Mouse (Mus musculus) common myeloid progenitor, adult 5-6 weeks (primary cell): ENCODE measurements around the gene P2rx6. TPM values are rescaled to one million over a fixed set of nuclear protein-coding genes. Genes with fewer than 3 reads are reported as not detected.
A peak's percentile ranks its signal among the peaks of the same experiment; 100 is the strongest.

Experiments used
- ATAC-seq: replicated peaks from 2 replicates; pipeline ENCODE4 v1.8.0; 2016; ENCODE audit warnings: low read depth, mild to moderate bottlenecking, moderate TSS enrichment, inconsistent platforms; ENCODE audit not compliant: poor library complexity, severe bottlenecking
- total RNA-seq: library from RNA; stranded (forward); fragments of 200-1000, 187-1606 nt; gene quantifications from 2 replicates; pipeline ENCODE4 v1.2.3, GENCODE M21; 2017

The P2rx6 gene
- total RNA-seq, 1 experiment from 2014 or later: 0.05 TPM

GRCm38 (mm10) chr16:17621936-17622335 lies 60.3 kb downstream of the P2rx6 start:
- no peak for ATAC-seq

DNA sequence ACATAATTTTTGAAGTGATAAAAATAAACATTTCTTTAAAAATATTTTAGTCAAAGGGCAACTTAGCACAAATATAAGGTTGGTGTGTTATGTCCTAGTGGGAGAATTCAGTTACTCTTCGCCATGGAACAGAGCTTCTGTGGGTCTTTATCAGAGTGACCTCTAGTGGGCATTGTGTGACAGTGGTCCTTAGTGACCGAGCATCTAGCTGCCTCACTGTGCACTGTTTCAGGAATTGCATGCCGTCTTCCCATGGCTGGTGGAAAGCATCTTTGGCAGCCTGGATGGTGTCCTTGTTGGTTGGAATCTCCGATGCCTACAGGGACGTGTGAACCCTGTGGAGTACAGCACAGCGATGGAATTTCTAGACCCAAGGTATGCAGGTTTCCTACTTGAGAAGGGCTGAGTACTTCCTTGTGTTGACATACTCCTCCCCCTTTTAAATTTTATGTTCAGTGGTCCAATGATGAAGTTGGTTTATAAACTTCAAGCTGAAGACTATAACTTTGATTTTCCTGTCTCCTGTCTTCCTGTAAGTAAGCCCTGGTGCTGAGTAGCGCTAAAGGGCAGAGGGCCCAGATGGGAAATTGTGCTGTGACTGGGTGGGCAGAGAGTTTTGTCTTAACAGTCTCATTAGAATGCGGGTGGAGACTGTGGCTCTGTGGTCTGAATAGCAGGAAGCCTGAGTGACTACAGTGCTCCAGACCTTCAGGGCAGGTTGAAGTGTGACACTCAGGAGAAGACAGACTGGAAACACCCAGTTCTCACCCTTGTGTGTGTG lies 64.0 kb downstream of the P2rx6 start:
- peak; percentile 89 for ATAC-seq

GRCm38 (mm10) chr16:17626269-17626555 lies 64.5 kb downstream of the P2rx6 start:
- no peak for ATAC-seq

Other genes starting within 250 kb of the P2rx6 start
- gene Serpind1, start 230.5 kb upstream of the P2rx6 start, total RNA-seq: 0.09 TPM in 1 of 2 replicates, not detected in the other
- gene Snap29, start 155.9 kb upstream of the P2rx6 start, total RNA-seq: 14.9 and 19.2 TPM in 2 replicates
- gene Pi4ka, start 155.6 kb upstream of the P2rx6 start, total RNA-seq: 36.2 and 58.9 TPM in 2 replicates
- 29.0 and 29.2 TPM in 2 replicates for gene Crkl, start 109.9 kb upstream of the P2rx6 start, total RNA-seq
- not detected in 2 replicates for gene Aifm3, start 72.3 kb upstream of the P2rx6 start, total RNA-seq
- 30.8 and 40.3 TPM in 2 replicates for gene Lztr1, start 53.2 kb upstream of the P2rx6 start, total RNA-seq
- 38.5 and 46.1 TPM in 2 replicates for gene Thap7, start 30.7 kb upstream of the P2rx6 start, total RNA-seq
- gene Lrrc74b, start 638 bp upstream of the P2rx6 start, total RNA-seq: 0.05 TPM in 1 of 2 replicates, not detected in the other
- 7.1 and 10.2 TPM in 2 replicates for gene Slc7a4, start 21.3 kb downstream of the P2rx6 start, total RNA-seq
- 31.2 and 34.8 TPM in 2 replicates for gene Smpd4, start 57.5 kb downstream of the P2rx6 start, total RNA-seq
- gene Ccdc74a, start 84.6 kb downstream of the P2rx6 start, total RNA-seq: 2.2 and 4.4 TPM in 2 replicates
- gene Med15, start 171.0 kb downstream of the P2rx6 start, total RNA-seq: 21.4 and 30.8 TPM in 2 replicates
- 27.0 and 33.2 TPM in 2 replicates for gene Klhl22, start 197.7 kb downstream of the P2rx6 start, total RNA-seq
- gene Scarf2, start 235.4 kb downstream of the P2rx6 start, total RNA-seq: not detected in 2 replicates